Mouse (Mus musculus) urinary bladder, postnatal 36 days (tissue): ENCODE results near the gene Cbx8.

ENCODE experiments used
- DNase-seq, 2 experiments: peaks; one replicate each; pipeline ENCODE4 v3.0.0; 2022; ENCODE audit warnings: low spot score in 2 of 2, mixed read lengths in 1 of 2

Gene Cbx8

DNA sequence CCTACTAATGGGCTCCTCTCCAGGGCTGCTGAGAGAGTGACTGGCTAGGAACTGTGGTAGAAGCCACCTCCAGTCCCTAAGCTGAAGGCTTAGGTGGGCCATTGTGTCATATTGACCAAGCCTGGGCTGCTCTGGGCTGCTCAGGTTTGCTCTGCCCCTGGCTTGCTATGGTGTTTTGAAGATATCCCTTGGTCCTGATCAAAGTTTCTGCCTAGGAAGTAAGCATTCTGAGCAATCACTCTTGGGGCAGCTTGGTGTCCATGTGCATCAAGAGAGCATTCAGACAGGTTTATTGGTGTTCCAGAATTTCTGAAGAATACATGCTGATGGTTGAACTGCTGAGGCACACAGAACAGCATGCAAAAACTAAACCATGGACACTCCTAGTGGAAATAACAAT lies 10.7 kb upstream of the Cbx8 start:
- DNase-seq = no peak

DNA sequence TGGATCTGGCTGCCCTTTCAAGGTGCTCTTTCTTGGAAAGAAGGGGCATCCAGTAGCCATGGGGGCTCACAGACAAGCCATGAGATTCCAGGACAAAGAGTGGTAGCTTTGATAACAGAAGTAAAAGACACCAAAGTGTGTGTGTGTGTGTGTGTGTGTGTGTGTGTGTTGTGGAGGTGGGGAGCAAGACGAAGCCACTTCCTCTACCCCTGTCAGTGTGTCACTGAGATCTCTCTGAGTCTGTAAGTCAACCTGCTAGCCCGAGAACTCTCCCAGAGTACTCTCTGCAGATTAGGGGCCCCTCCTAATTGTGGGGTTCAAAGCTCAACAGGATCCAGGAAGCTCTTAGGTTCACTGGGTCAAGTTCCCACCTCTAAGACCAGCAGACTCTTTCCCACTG lies 9.6 kb upstream of the Cbx8 start:
- DNase-seq = no peak

DNA sequence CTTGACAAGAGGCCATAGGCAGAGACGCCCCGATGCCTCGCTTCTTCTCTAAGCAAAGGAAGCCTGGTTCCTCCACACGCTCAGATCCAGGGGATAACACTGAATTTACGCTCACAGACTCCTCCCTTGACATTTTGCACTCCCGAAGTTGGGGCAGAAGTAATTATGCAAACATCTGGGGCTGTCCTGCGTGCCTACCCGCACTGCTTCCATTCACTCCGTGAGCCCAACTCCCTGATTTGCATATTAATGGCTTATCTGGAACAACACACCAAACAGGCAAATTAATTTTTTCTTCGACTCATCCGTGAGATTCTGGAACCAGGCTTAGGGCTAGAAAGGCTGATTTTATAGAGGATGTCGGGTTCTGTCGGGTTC lies 7.4 kb upstream of the Cbx8 start:
- DNase-seq = no peak

DNA sequence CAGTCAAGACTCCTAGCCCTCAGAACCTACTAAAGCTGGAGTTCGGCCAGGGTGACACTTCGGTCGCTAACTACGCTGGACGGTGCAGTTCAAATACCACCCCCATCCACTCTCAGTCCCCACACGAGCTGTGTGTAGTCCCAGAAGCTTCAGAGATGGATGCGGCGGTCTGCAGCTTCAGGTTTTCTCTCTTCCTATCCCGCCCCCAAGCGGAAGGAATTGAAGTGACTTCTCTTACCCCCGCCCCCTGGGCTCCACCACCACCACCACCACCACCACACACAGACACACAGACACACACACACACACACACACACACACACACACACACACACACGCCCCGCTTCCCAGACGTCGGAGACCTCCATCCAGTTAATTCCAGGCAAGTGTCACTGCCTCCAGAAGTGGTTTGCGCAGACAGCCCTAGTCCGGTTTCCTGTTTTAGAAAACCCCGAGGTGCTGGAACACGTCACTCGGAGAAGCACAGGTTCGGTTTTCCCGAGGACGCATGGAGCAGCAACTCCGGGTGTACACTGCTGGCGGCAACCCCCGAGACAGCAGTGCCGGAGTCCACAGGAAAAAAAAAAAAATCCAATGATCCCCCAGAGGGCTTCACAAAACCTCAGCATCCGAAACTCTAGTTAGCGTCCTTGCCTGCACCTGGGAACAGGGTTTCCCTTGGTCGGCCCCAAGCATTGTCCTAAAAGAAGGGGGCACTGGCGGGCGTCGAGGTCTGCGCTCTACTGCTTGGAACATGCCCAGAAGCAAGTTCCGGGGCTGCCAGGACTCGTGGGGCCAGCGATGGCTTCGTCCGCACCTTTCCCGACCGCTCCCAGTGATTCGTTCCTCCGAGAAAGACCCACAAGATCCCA lies 6.7 kb upstream of the Cbx8 start:
- DNase-seq = no peak

DNA sequence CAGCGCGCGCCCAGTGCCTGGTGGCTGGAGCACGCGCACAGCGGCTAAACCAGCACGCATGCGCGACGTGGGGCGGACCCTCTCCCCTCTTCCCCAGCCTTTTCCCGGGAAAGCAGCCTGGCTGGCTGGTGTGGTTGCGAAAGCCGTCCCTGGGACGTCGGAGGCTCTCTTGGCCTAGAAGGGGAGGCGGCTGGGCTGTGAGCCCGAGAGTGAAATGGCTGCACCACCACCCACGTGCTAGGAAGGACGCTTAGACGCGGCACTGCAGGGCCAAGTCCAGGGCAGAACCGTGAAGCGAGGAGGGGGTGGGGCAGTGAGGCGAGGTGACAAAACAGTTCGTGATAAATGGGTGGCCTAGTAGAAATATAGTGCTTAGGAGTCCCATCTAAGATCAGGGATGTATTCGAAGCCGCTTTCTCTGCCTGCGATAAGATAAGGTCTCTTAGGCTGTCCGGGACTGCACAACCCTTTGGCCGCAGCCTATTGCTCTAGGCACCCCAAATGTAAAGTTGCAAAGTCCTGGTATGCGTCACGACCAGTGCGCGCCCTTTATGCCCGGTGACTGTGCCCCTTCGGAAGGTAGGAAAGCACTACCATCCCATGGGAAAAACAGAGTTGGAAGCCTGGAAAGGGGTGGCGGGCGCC lies 6.0 kb upstream of the Cbx8 start:
- DNase-seq = peak in 1 of 2 experiments; percentile 85

DNA sequence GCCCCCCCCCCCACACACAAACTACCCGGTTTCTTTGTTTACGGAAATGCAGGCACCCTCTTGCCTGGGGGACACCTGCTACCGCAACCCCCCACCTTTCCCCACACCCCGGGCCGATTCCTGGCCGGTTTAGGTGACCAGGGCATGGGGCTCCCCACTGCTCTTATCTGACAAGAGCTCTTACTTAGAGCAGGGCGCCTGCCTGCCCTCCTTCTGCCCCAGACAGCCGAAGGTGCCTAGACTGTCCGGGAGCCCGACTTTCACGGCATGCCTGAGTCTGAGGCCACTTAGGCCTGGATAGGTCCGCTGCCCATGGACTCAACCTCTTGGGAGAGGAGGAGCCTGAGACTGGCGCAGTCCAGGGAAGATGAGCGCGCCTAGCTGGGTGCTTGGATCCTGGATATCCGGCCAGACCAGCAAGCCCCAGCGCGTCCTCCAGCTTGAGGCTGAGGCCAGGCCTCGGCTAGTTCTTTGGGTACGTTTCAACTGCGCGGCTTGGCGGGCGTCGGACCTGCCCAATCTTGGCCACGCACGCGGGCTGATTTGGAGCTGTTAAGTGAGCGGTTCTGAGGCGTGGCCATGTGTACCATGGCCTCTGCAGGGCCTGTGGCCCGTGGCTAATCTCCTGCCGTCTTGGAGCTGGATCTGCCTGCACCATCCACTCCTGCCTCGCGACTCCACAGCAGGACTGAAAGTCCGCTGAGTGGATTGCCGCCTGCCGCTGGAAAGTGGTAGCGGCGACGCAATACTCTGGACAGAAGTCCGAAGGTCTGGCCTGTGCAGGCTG lies 4.0 kb upstream of the Cbx8 start:
- no peak for DNase-seq

DNA sequence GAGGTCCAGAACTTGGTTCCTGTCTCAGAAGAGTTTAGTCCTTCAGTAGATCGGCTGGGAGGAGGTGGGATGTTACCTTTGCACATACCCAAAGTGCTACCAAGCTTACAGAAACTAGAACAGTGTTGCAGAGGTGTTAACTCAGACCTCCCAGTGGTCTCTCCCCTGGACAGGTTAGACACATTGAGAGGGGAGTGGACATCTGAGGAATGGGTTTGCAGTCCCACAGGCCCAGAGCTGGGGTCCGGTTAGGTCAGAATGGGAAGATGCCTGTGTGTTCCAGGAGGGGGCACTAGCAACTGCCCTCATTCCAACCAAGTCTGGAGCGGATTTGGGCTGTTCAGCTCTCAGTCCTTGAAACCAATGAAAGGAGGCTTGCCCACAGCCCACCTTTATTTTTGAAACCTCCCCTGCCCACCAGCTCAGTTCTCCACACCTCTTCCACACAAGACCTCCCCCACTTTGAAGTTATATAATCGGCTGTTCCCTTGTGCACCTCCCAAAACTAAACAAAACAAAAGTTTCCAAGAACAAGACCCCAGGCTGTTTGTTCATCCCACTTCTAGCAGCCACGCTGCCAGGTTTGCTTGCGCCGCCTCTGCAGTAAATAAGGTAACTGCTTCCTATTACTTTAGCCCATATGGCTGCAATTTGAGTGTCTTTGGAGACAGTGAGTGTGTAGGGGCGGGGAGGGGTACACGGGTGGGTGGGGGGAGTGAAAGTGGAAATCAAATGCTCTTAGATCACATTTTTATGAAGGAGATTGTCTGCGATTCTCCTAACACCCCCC lies 3.2 kb upstream of the Cbx8 start:
- no peak for DNase-seq

DNA sequence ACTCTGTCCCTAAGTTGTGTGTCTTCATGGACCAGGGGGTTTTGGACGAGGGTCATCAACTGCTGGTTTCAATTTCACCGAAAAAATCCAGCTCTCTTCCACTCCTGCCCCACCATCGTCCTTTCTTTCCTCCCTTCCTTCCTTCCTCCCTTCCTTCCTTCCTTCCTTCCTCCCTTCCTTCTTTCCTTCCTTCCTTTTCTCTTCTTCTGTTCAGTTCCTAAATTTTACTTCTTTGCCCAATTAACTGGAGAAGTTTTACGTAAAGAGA lies 2.4 kb upstream of the Cbx8 start:
- DNase-seq = no peak

DNA sequence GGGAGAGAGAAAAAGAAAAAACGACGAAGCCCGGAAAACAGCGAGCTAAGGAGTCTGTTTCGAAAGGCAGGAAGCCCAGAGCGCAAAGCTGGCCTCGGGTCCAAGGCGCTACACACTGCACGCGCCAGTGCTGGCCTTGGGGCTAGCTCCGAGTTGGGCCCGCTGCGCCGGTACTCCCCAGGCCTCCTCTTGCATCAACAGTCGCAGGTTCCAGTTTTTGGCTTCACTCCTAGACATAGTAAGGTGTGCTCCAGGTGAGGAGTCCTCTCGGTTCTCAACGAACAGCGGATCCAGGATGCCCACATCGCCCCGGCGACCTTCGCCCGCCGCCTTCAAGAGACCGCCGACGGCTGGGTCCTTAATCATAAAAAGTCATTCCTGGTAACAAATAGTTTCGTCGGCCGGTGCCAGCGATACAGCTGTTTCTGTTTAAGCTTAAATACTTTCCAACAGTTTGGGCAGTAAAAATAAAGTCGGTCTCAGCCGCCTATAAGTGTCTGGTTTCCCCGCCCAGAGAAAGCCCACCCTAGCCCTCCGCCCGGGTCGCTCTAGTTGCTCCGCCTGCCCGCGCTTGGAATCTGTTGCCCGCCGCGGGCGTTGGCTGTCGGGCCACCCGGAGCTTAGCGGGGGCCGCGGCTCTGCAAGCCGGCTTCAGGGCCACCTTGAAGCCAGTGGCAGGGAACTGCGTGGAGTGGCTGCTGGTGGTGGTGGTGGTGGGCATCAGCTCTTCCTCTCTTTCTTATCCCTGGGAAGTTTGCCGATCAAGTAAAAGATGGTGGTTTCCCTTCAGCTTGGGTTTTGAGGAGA lies 1.9 kb upstream of the Cbx8 start:
- DNase-seq = no peak

DNA sequence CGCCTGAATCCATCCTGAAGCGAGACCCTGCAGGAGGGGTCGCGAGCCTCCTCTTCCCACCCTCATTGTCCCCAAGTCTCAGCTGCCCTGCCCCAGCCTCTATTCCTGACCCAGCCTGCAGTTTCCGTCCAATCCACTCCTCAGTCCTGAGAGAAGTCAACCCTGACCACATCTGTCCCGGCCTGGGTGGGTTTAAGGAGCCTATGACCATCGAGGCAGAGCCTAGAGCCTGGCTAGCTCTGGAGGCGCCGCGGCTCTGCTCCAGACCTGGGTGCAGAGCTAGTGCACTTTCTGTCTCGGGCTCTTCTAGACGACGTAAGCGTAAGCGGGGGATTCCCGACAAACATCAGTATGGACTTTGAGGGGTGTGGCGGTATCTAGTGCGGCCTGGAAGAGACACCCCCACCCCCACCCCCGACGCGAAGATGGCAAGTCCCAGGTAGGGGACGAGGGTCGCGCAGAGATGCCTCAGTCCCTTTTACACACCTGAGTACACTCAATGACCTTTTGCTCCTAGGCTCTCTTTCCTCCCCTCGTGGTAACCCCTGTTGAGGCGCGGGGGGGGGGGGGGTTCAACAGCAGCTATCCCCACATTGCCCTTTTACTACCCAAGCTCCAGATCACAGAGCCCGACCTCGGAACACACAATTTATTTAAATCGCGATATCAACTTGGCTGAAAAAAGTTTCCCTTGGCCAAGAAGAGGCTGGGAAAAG lies 1.1 kb upstream of the Cbx8 start:
- DNase-seq = no peak

DNA sequence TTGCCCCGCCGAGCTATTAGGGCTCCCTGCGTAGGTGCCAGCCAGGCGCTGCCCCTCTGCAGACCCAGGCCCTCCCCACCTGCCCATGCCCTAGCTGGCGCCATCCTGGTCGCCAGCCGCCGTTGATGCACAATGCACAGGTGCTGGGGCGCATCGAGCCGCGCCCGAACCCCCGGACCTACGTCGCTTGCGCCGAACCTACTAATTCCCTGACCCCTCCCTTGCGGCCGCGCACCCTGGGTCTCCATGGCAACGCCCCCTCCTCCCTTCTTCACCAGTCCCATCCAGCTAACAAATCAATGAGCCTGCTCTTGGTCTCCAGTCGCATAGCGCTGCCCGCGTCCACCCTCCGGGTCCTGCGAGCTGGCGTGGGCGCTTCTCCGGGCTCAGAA lies 552 bp upstream of the Cbx8 start:
- DNase-seq = no peak

DNA sequence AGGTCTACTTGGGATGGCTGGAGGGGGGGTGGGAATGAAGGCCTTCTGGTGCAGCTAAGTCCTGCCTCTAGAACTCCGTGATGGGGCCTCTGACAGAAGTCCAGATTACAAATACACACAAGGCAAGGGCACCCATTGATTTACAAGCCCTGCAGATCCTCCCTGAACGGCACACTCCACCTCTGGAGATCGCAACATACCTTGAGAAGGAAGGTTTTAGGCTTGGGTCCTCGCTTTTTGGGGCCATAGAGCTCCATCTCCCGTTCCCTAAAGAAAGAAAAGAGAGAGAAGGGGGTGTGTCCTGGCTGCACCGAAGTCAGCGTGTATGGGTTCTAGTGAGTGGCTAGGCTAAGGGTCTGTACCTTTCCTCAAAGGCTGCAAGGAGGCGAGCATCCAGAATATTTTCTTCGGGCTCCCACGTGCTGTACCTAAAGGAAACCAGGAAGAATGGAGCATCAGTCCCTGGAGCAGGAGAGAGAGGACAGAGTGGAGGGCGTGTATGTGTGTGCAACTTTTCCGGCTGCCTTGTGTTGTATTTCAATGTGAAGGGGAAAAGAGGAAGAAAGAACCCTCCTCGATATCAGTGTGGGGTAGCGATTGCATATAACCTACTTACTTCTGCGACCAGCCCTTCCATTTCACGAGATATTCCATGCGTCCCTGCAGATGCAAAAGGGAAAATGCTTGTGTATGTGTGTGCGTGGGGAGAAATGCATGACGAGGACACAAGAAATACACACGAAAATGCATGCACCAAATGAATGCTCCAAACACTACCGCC lies 847 bp downstream of the Cbx8 start:
- no peak for DNase-seq

DNA sequence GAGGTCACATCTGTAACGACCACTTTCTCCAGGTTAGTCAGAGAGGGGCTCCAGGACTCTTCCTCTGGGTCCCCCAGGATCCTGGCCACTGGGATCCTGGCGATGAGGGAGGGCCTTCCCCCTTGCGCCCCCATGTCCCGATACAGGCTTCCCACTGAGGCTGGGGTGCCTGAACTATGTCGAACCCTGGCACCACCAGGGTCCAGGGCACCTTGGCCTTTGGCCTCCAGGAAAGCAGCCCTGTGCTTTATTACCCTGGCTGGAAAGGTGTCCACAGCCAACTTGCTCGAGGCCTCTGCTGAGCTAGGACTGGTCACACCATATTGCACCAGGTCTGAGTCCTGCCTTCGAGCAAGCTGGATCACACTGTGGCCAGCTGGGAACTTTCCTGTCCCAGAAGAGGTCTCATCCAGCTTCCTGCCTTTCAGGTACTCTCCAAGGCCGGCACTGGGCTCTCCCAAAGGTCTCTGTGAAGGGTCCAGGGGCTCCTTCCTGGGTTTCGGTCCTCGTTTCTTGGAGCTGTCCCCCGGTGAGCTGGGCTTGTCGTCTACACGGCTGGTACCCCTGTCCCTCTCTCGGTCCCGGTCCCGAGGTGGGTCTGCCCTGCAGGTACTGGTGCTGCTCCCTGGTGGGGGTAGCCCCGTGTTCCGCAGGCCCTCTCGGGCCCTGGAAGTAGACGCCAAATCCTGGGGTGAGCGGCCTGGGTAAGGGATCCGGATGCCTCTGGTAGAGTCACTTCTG lies 1.9 kb downstream of the Cbx8 start:
- DNase-seq = no peak

DNA sequence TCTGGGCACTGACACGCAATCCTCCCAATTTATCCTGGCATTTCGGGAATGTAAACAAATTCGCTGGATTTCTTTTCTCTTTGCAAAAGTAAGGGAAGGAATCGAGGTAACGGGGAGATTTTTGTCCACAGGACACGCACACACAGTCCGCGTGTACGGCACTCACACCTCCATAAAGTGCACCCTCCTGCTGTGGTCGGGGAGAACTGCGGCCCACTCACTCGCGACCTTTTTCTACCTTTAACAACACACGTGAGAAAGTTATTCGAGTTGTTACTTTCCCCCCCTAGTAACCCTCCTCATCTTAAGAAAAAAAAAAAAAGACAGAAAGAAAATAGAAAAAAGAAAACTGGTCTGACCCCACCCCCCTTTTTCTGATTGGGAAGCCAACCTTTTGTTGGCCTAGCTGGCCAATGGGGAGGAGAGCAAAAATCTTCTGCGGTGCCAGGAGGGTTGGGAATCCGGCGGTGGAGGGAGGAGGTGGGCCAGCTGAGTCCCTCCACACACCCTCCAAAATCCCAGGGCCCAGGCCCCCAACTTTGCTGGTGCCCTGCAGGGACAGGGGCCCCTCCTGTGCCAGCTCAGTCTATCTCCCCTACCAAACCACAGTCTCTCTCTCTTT lies 2.9 kb downstream of the Cbx8 start:
- no peak for DNase-seq

DNA sequence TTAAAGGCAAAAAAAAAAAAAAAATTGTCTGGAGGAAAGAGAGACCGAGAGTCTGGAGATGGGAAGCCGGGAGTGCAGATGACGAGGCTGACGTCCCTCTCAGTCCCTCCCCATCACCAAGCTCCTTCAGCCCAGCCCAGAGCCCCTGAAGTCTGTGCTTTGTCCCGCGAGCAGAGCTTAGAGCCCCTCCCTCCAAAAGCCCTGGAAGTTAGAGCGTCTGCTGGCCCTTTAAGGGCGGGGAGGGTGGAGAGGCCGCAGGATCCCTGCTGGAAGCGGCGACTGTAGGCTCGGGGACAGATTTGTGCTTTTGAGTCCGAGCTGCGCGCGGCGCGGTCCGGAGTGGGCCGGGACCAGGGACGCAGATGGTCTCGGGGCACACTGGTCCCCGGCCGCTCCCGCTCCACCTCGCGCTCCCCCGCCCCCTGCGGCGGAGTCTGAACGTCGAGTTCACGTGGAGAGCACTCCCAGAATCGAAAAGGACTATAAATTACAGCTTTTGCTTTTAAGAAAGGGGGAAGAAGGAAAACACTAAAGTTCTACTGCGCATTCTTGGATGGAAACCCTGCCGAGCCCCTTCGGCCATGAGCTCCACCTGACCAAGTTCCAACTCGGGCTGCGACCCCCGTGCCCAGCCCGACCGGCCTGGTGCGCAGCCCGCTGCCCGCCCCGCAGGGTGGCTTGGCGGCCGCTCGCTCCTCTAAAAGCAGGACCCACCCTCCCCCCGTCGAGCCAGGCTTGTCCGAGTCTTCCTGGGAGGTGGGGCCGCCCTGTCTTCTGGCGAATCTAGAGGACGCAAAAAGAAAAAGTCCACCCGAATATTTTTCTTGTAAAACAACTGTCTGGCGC lies 3.6 kb downstream of the Cbx8 start:
- DNase-seq = no peak

DNA sequence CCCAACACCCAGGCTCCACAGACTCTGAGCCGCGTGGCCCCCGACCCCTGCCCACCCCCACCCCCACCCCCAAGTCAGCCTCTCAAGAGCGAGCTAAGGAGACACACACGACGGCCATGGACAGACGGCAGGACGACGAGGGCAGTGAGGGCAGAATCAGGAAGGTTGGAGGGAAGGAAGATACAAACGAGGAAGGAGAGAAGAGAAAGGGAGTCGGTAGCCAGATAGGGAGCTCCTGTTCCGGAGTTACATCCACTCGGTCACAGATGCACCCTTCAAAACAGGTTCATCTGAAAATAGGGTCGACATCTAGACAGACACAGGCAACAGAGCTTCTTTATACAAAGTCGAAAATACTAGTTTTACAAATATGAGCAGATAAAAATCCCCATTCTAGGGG lies 4.3 kb downstream of the Cbx8 start:
- DNase-seq = no peak

DNA sequence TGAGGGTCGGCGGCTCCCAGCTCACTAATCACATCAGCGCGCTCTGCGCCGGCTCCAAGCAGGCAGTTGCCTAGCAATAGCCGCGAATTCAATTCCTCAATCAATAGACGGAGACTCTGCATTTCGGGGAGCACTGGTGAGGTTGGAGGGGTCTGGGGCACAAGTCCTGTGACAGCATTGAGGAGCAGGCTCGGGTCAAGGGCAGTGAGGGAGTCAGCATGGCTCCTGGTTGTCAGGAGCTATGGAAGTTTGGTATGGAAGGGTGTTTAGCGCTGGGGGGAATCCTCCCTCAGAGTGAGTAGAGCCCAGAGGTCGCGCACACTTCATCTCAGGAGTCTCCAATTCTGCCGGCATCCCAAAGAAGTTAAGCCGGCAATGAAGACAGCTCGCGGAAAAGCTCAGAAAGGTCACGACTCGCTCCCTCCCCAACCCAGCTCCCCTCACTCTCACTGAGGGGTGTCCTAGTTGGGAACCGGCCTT lies 5.0 kb downstream of the Cbx8 start:
- no peak for DNase-seq
